Mouse (Mus musculus): ENCODE measurements around the gene Tmem171.

DNA sequence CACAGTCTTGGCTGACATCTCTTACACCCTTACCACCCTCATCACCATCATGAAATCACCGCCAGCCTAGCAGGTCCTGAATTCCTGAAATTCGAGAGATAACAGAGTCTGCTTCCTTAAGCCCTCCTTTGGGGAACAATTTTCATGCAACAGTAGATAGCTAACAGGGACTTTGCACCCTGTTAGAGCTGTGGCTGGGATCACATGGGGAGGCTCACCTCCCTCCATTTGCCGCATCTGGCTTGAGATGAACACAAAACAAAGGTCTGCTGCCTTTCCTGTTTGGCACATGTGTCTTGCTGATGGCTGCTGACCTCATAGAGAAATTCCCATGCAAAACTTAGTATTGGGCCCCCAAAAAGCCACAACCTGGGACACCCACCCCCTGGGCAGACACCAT lies 27.3 kb downstream of the Tmem171 start:
- TF ChIP-seq GATA1 (IDR thresholded peaks at IDR 0.05; ENCODE audit: borderline replicate concordance, low read length), result no peak
- no peak for TF ChIP-seq FLI1 (IDR thresholded peaks at IDR 0.05; ENCODE audit: low read length)
